Mouse (Mus musculus) Patski (cell line): ENCODE data around the gene Apba1. TPM values are rescaled to one million over a fixed set of nuclear protein-coding genes. Genes with fewer than 3 reads are reported as not detected.

Experiments used
- ATAC-seq: fragments of 100-300 bp; one replicate; pipeline ENCODE4 v1.8.0; 2021
- CTCF ChIA-PET: fragments of 350-600 bp; sonication (Branson Sonifier 250); formaldehyde crosslinking; loops from one replicate; lab custom pipeline; 2022; ENCODE audit warnings: inconsistent platforms; lab: Charles Lee
- POLR2A ChIA-PET: fragments of 350-600 bp; sonication (Branson Sonifier 250); formaldehyde crosslinking; loops from one replicate; lab custom pipeline; 2022; ENCODE audit warnings: antibody characterized with exemption, inconsistent platforms; lab: Charles Lee
- DNase-seq: peaks from one replicate; pipeline ENCODE4 v3.0.0-alpha.2; 2011; ENCODE audit warnings: low read depth, low spot score
- H3K27me3 ChIP-seq: fragments of 371-371 bp; one replicate; pipeline ENCODE4 v1.5.1; 2021
- CTCF ChIP-seq: fragments of 100-300 bp; IDR thresholded peaks from one replicate; pipeline ENCODE4 v1.5.1; 2021
- in situ Hi-C: fragments of 300-500 bp; cut with MboI; formaldehyde crosslinking; loops from 3 replicates; pipeline ENCODE4 v1.11.1; 2018; ENCODE audit warnings: low pct_unique_long_range_greater_than_20kb, mixed read lengths
- polyA plus RNA-seq: library from polyadenylated mRNA; unstranded; gene quantifications from one replicate; pipeline ENCODE4 v1.2.3, GENCODE M21; 2021

The Apba1 gene
- polyA plus RNA-seq, 1 experiment from 2014 or later, result 0.03 TPM

GRCm38 (mm10) chr19:23919384-23920219 lies 160.9 kb downstream of the Apba1 start:
- H3K27me3 ChIP-seq, result peaks cover 42% of the 10 kb centered on the region
- in situ Hi-C loops, result no loop called here
- DNase-seq, result no peak
- CTCF ChIA-PET, result interaction anchor here (0.8 kb wide), 1 partner anchor 14 kb away, joined by 3 read pairs; no protein-coding TSS in a partner anchor
- no peak for ATAC-seq
- no peak for TF ChIP-seq CTCF
- POLR2A ChIA-PET, result no interaction called here

- DNase-seq (no peak), ATAC-seq (no peak)
- CTCF ChIA-PET, result interaction anchor here (0.7 to 0.8 kb wide), 2 partner anchors 14 to 63 kb away, joined by 3 read pairs; no protein-coding TSS in a partner anchor
- peaks cover 42% of the 10 kb centered on the region for H3K27me3 ChIP-seq
- TF ChIP-seq CTCF, result no peak
- in situ Hi-C loops, result no loop called here
- POLR2A ChIA-PET, result no interaction called here
These were observed 161.5 kb downstream of the Apba1 start for GRCm38 (mm10) chr19:23920220-23920544.

GRCm38 (mm10) chr19:23922601-23923000 lies 163.9 kb downstream of the Apba1 start:
- DNase-seq, result no peak
- no peak for ATAC-seq
- POLR2A ChIA-PET, result no interaction called here
- CTCF ChIA-PET, result no interaction called here
- TF ChIP-seq CTCF, result no peak
- in situ Hi-C loops, result no loop called here
- H3K27me3 ChIP-seq, result peaks cover 35% of the 10 kb centered on the region

GRCm38 (mm10) chr19:23924057-23924456 lies 165.4 kb downstream of the Apba1 start:
- DNase-seq (no peak), ATAC-seq (no peak)
- CTCF ChIA-PET, result interaction anchor here (1.8 kb wide), 1 partner anchor 57 kb away, joined by 4 read pairs; no protein-coding TSS in a partner anchor
- peaks cover 29% of the 10 kb centered on the region for H3K27me3 ChIP-seq
- no peak for TF ChIP-seq CTCF
- POLR2A ChIA-PET, result no interaction called here
- in situ Hi-C loops, result no loop called here

DNA sequence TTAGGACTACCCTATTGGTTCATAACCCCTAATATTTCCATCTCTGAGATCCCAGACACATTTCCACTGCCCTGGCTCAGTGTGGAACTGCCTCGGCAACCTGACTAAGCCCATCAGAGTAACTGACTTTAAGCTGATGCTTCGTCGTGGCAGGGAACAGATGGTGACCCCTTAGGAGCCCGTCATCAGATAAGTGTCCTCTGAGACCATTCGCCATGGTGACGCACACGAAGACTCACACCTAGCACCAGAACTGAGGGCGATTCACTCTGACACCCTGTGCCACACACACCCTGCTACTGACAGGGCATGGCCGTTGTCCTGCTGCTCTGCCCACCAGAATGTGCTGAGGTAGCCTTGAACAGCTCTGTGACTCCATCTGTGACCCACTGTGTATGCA lies 166.1 kb downstream of the Apba1 start:
- in situ Hi-C loops, result no loop called here
- DNase-seq (no peak), ATAC-seq (no peak)
- H3K27me3 ChIP-seq, result peaks cover 28% of the 10 kb centered on the region
- TF ChIP-seq CTCF, result no peak
- ChIA-PET CTCF (interaction anchor here (1.8 kb wide), 1 partner anchor 58 kb away, joined by 4 read pairs; no protein-coding TSS in a partner anchor), POLR2A (no interaction called here)

DNA sequence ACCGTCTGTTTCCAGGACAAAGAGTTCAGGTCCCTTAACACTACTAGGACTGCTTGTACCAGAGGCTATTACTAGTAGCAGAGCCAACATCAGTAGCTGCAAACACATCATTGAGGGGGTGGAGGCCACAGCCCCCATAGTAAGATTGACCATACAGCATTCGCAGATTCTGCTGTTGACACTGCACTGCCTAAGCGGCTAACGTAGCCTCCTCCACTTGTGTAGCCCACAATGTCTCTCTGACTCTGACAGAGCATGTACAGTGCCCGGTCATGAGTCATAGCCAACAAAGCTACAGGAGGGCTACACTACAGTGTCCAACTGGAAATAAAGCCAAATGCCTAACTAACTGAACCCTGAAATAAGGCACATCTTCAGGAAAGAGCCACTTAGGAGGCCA lies 166.9 kb downstream of the Apba1 start:
- peaks cover 22% of the 10 kb centered on the region for H3K27me3 ChIP-seq
- ATAC-seq (peak; percentile 54), DNase-seq (no peak)
- ChIA-PET POLR2A (no interaction called here), CTCF (no interaction called here)
- in situ Hi-C loops, result no loop called here
- TF ChIP-seq CTCF, result no peak

DNA sequence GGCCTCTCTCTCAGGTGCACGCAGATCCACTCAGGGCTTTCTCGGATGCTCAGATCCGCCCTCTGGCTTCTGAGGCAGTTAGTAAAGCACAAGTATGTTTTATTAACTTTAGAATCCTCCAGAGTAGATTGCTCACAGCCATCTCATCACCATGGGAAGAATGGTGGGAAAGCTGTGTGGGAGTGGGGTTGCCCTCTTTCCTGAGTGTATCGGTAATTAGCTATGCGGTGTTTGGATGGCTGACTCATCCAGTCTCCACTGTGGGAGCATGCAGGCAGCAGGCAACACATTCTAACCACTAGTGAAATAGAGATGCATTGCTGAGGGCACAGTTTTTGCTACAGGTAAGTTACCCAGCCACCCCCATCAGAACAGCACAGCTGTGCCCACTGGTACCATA lies 172.1 kb downstream of the Apba1 start:
- H3K27me3 ChIP-seq, result peaks cover 37% of the 10 kb centered on the region
- DNase-seq (no peak), ATAC-seq (no peak)
- in situ Hi-C loops, result no loop called here
- ChIA-PET CTCF (no interaction called here), POLR2A (no interaction called here)
- no peak for TF ChIP-seq CTCF

GRCm38 (mm10) chr19:23941422-23941949 lies 182.8 kb downstream of the Apba1 start:
- ChIA-PET CTCF (interaction anchor here (1.4 kb wide), 1 partner anchor 51 kb away, joined by 3 read pairs; no protein-coding TSS in a partner anchor), POLR2A (interaction anchor here (0.6 kb wide), 1 partner anchor 34 kb away, joined by 3 read pairs; no protein-coding TSS in a partner anchor)
- no peak for DNase-seq
- TF ChIP-seq CTCF, result no peak
- in situ Hi-C loops, result no loop called here
- H3K27me3 ChIP-seq, result peaks cover 33% of the 10 kb centered on the region
- ATAC-seq, result no peak

- TF ChIP-seq CTCF, result no peak
- CTCF ChIA-PET, result interaction anchor here (1.3 kb wide), 1 partner anchor 10 kb away, joined by 3 read pairs; no protein-coding TSS in a partner anchor
- peaks cover 31% of the 10 kb centered on the region for H3K27me3 ChIP-seq
- POLR2A ChIA-PET, result no interaction called here
- no peak for DNase-seq
- in situ Hi-C loops, result no loop called here
- no peak for ATAC-seq
These were observed 184.2 kb downstream of the Apba1 start for GRCm38 (mm10) chr19:23942886-23943285.

GRCm38 (mm10) chr19:23946026-23946685 lies 187.5 kb downstream of the Apba1 start:
- in situ Hi-C loops, result no loop called here
- DNase-seq (no peak), ATAC-seq (no peak)
- peaks cover 49% of the 10 kb centered on the region for H3K27me3 ChIP-seq
- ChIA-PET POLR2A (no interaction called here), CTCF (no interaction called here)
- TF ChIP-seq CTCF, result no peak
